Mouse (Mus musculus) MEL (cell line): ENCODE data around the gene Nhsl2. TPM values are rescaled to one million over a fixed set of nuclear protein-coding genes. Genes with fewer than 3 reads are reported as not detected.

Source experiments
- DNase-seq: peaks from one replicate; pipeline ENCODE4 v3.0.0; 2011; ENCODE audit warnings: low read depth, low spot score
- H3K27ac ChIP-seq: 2 replicates; pipeline ENCODE4 v1.5.1; 2012; ENCODE audit warnings: low read depth, mild to moderate bottlenecking, control low read depth, low read length, moderate library complexity; ENCODE audit not compliant: control insufficient read depth
- H3K27me3 ChIP-seq, 2 experiments: fragments of 150-350 bp in 1 of 2; sonication (generic) in 1 of 2; 2 replicates each; pipeline ENCODE4 v1.6.1; 2012; ENCODE audit warnings: low read length in 2 of 2, mild to moderate bottlenecking in 2 of 2, improper control_type of control experiment in 1 of 2, moderate library complexity in 1 of 2; ENCODE audit not compliant: insufficient read depth in 2 of 2, control insufficient read depth in 1 of 2
- H3K36me3 ChIP-seq, 2 experiments: 2 replicates each; pipeline ENCODE4 v1.6.1; 2012 to 2014; ENCODE audit warnings: low read length in 2 of 2, improper control_type of control experiment in 1 of 2, inconsistent platforms in 1 of 2, mild to moderate bottlenecking in 1 of 2; ENCODE audit not compliant: insufficient read depth in 2 of 2, control insufficient read depth in 1 of 2
- H3K4me1 ChIP-seq, 2 experiments: fragments of 150-350 bp in 1 of 2; sonication (generic) in 1 of 2; 2 replicates each; pipeline ENCODE4 v1.6.1; 2012; ENCODE audit warnings: low read length in 2 of 2, improper control_type of control experiment in 1 of 2, mild to moderate bottlenecking in 1 of 2; ENCODE audit not compliant: insufficient read depth in 2 of 2, control insufficient read depth in 1 of 2
- H3K4me3 ChIP-seq, 2 experiments: fragments of 150-350 bp in 1 of 2; sonication (generic) in 1 of 2; 2 replicates each; pipeline ENCODE4 v1.5.1; 2012; ENCODE audit warnings: low read depth in 2 of 2, low read length in 2 of 2, mild to moderate bottlenecking in 2 of 2, moderate library complexity in 2 of 2, control low read depth in 1 of 2, improper control_type of control experiment in 1 of 2; ENCODE audit not compliant: control insufficient read depth in 1 of 2, insufficient read depth in 1 of 2
- H3K79me2 ChIP-seq: 2 replicates; pipeline ENCODE4 v1.6.1; 2012; ENCODE audit warnings: mild to moderate bottlenecking, low read length, moderate library complexity; ENCODE audit not compliant: control insufficient read depth, poor library complexity, insufficient read depth
- H3K9ac ChIP-seq: 2 replicates; pipeline ENCODE4 v1.6.1; 2012; ENCODE audit warnings: low read depth, mild to moderate bottlenecking, control low read depth, low read length, moderate library complexity; ENCODE audit not compliant: control insufficient read depth, poor library complexity, severe bottlenecking
- H3K9me3 ChIP-seq: fragments of 150-350 bp; sonication (generic); replicated peaks from 2 replicates; pipeline ENCODE4 v1.6.1; 2012; ENCODE audit warnings: mild to moderate bottlenecking, low read length, improper control_type of control experiment, moderate library complexity; ENCODE audit not compliant: insufficient read depth
- BHLHE40 ChIP-seq: IDR thresholded peaks from 2 replicates; pipeline ENCODE4 v1.6.1; 2012; ENCODE audit warnings: low read depth, mild to moderate bottlenecking, inconsistent platforms, low read length, improper control_type of control experiment, borderline replicate concordance
- CHD1 ChIP-seq: IDR thresholded peaks from 2 replicates; pipeline ENCODE4 v1.6.1; 2012; ENCODE audit warnings: low read depth, mild to moderate bottlenecking, inconsistent platforms, low read length, improper control_type of control experiment
- CHD2 ChIP-seq: IDR thresholded peaks from 2 replicates; pipeline ENCODE4 v1.6.1; 2011; ENCODE audit warnings: low read length, improper control_type of control experiment
- EP300 ChIP-seq, 2 experiments: IDR thresholded peaks; 2 replicates each; pipeline ENCODE4 v1.6.1; 2011; ENCODE audit warnings: improper control_type of control experiment in 2 of 2, low read length in 2 of 2, low read depth in 1 of 2, mild to moderate bottlenecking in 1 of 2
- GABPA ChIP-seq: IDR thresholded peaks from 2 replicates; pipeline ENCODE4 v1.6.1; 2012; ENCODE audit warnings: low read depth, mild to moderate bottlenecking, inconsistent platforms, low read length, improper control_type of control experiment, moderate library complexity
- GATA1 ChIP-seq: IDR thresholded peaks from 2 replicates; pipeline ENCODE4 v1.6.1; 2011; ENCODE audit warnings: low read depth, low read length, improper control_type of control experiment
- HCFC1 ChIP-seq: IDR thresholded peaks from 2 replicates; pipeline ENCODE4 v1.6.1; 2012; ENCODE audit warnings: low read depth, mild to moderate bottlenecking, inconsistent platforms, low read length, improper control_type of control experiment, moderate library complexity
- KAT2A ChIP-seq: conservative IDR thresholded peaks from 2 replicates; pipeline ENCODE4 v1.6.1; 2012; ENCODE audit warnings: low read depth, low read length, improper control_type of control experiment, inconsistent platforms
- MAX ChIP-seq: IDR thresholded peaks from 2 replicates; pipeline ENCODE4 v1.6.1; 2011; ENCODE audit warnings: low read length, improper control_type of control experiment
- MEF2A ChIP-seq: IDR thresholded peaks from 2 replicates; pipeline ENCODE4 v1.6.1; 2014; ENCODE audit warnings: low read depth, mild to moderate bottlenecking, inconsistent platforms, low read length, improper control_type of control experiment; ENCODE audit not compliant: poor library complexity, insufficient replicate concordance, severe bottlenecking; ENCODE audit errors: extremely low read depth
- MXI1 ChIP-seq: IDR thresholded peaks from 2 replicates; pipeline ENCODE4 v1.6.1; 2011; ENCODE audit warnings: mild to moderate bottlenecking, low read depth, low read length, improper control_type of control experiment
- MYB ChIP-seq: IDR thresholded peaks from 2 replicates; pipeline ENCODE4 v1.6.1; 2011; ENCODE audit warnings: mild to moderate bottlenecking, low read depth, low read length, improper control_type of control experiment
- POLR2A ChIP-seq, 2 experiments: IDR thresholded peaks; 2 replicates each; pipeline ENCODE4 v1.6.1; 2011 to 2012; ENCODE audit warnings: low read length in 2 of 2, mild to moderate bottlenecking in 2 of 2, control low read depth in 1 of 2, improper control_type of control experiment in 1 of 2, low read depth in 1 of 2, moderate library complexity in 1 of 2; ENCODE audit not compliant: control insufficient read depth in 1 of 2, insufficient read depth in 1 of 2, poor library complexity in 1 of 2
- POLR2AphosphoS2 ChIP-seq: IDR thresholded peaks from 2 replicates; pipeline ENCODE4 v1.6.1; 2011; ENCODE audit warnings: low read length, improper control_type of control experiment
- RAD21 ChIP-seq: IDR thresholded peaks from 2 replicates; pipeline ENCODE4 v1.6.1; 2011; ENCODE audit warnings: mild to moderate bottlenecking, low read depth, low read length, improper control_type of control experiment
- SMC3 ChIP-seq: IDR thresholded peaks from 2 replicates; pipeline ENCODE4 v1.6.1; 2011; ENCODE audit warnings: low read depth, low read length, improper control_type of control experiment
- TBP ChIP-seq: IDR thresholded peaks from 2 replicates; pipeline ENCODE4 v1.8.0; 2011; ENCODE audit warnings: low read depth, low read length, improper control_type of control experiment
- TCF12 ChIP-seq: IDR thresholded peaks from 2 replicates; pipeline ENCODE4 v1.6.1; 2014; ENCODE audit warnings: low read depth, mild to moderate bottlenecking, inconsistent platforms, low read length, improper control_type of control experiment, moderate library complexity
- UBTF ChIP-seq: IDR thresholded peaks from 2 replicates; pipeline ENCODE4 v1.6.1; 2012; ENCODE audit warnings: low read depth, mild to moderate bottlenecking, inconsistent platforms, low read length, improper control_type of control experiment, moderate library complexity, borderline replicate concordance; ENCODE audit not compliant: insufficient read depth
- ZC3H11A ChIP-seq: IDR thresholded peaks from 2 replicates; pipeline ENCODE4 v1.6.1; 2012; ENCODE audit warnings: low read depth, mild to moderate bottlenecking, inconsistent platforms, low read length, improper control_type of control experiment
- ZMIZ1 ChIP-seq: IDR thresholded peaks from 2 replicates; pipeline ENCODE4 v1.6.1; 2012; ENCODE audit warnings: low read depth, mild to moderate bottlenecking, inconsistent platforms, low read length, improper control_type of control experiment, moderate library complexity
- polyA plus RNA-seq, 2 experiments: library from polyadenylated mRNA; stranded (reverse) in 1 of 2; unstranded in 1 of 2; fragments of >175 nt in 1 of 2; fragments of >200 nt in 1 of 2; gene quantifications; 2 replicates each; pipeline versions ENCODE4 v1.2.1 to v1.2.4; 2012; ENCODE audit warnings: low replicate concordance in 2 of 2, low read depth in 1 of 2; ENCODE audit not compliant: insufficient read length in 2 of 2, insufficient read depth in 1 of 2, missing spikeins in 1 of 2
- total RNA-seq: library from RNA; depleted of rRNA; stranded (reverse); fragments of 300-350 nt; gene quantifications from 2 replicates; pipeline ENCODE4 v1.2.3, GENCODE M21; 2012

The Nhsl2 gene
- total and polyA plus RNA-seq, 3 experiments, result 0.01 to 0.23 TPM; not detected in 1

DNA sequence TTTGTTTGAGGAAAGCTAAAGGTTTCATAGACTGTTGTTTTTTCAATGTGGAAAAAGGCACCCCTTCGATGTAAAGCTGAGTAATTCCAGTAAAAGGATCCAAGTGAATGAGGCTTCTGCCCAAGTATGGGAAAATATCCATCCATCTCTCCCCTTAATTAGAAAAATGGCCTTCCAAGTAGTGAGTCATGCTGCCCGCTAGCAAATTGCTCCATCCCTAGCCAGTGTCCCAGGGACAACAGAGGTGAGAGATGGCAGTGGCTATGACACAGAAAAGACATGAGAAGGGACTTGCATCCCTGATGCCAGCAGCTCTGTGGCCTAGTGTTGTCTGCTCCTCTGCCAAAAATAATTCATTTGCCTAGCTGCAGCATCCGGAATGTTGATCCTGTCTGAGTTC lies 114.5 kb downstream of the Nhsl2 start:
- no peak overlapping the region for H3K4me3 ChIP-seq
- H3K4me1 ChIP-seq, result no peaks in the 10 kb centered on the region
- no peak overlapping the region for H3K9ac ChIP-seq
- TF ChIP-seq MXI1 (no peak), BHLHE40 (no peak), MEF2A (no peak), EP300 (IDR thresholded peaks at IDR 0.05; ENCODE audit: low read depth in 1 of 2, low read length in 2 of 2) (no peak), CHD1 (no peak), ZMIZ1 (no peak)
- TF ChIP-seq, all 39 proteins: peak for 0
- Histone ChIP-seq H3K79me2 (no peaks in the 10 kb centered on the region), H3K27ac (no peak overlapping the region), H3K36me3 (no peaks in the 10 kb centered on the region), H3K27me3 (peaks cover 0 to 1% of the 10 kb centered on the region in 2 experiments), H3K9me3 (no peaks in the 10 kb centered on the region)
- no peak for DNase-seq

DNA sequence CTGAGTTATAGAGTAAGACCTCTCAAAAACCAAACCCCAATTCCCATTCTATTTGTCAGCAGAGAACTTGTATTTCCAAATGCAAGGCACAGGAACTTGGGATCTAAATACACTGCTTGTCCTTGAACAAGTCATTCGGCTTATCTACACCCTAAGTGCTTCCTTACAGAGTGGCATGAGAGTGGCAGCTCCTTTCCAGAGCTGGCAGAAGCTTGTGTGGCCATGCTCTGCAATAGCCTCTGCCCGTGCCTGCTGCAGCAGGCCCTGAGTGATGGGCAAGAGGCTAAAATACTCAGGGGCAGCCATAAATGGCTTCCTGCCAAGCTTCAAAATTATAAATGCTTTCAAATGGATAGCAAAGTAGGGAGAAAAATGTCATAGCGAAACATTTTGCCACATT lies 123.8 kb downstream of the Nhsl2 start:
- H3K4me3 ChIP-seq, result no peak overlapping the region
- H3K79me2 ChIP-seq, result no peaks in the 10 kb centered on the region
- TF ChIP-seq CHD1 (no peak), TBP (no peak), EP300 (IDR thresholded peaks at IDR 0.05; ENCODE audit: low read depth in 1 of 2, low read length in 2 of 2) (no peak), TCF12 (no peak), POLR2A (IDR thresholded peaks at IDR 0.05; ENCODE audit: control insufficient read depth in 1 of 2, insufficient read depth in 1 of 2, low read depth in 1 of 2, low read length in 2 of 2, poor library complexity in 1 of 2) (no peak), SMC3 (no peak), HCFC1 (no peak), MYB (no peak), ZC3H11A (no peak)
- H3K4me1 ChIP-seq, result no peaks in the 10 kb centered on the region
- no peaks in the 10 kb centered on the region; a peak in 1 of 4 replicates for H3K27me3 ChIP-seq
- no peak overlapping the region for H3K9ac ChIP-seq
- no peak overlapping the region for H3K27ac ChIP-seq
- DNase-seq, result no peak
- no peaks in the 10 kb centered on the region for H3K9me3 ChIP-seq
- no peaks in the 10 kb centered on the region for H3K36me3 ChIP-seq

GRCm38 (mm10) chrX:101976931-101977330 lies 127.7 kb downstream of the Nhsl2 start:
- no peak overlapping the region for H3K27ac ChIP-seq
- H3K4me3 ChIP-seq, result no peak overlapping the region
- H3K27me3 ChIP-seq, result no peaks in the 10 kb centered on the region; a peak in 1 of 4 replicates
- no peak for DNase-seq
- no peak overlapping the region for H3K9ac ChIP-seq
- TF ChIP-seq GATA1 (no peak), CHD2 (no peak), RAD21 (no peak), MYB (no peak), MEF2A (no peak), MAX (no peak), UBTF (no peak), TCF12 (no peak), KAT2A (no peak), GABPA (no peak), BHLHE40 (no peak), POLR2AphosphoS2 (no peak)
- no peaks in the 10 kb centered on the region for H3K9me3 ChIP-seq
- H3K4me1 ChIP-seq, result no peaks in the 10 kb centered on the region
- H3K36me3 ChIP-seq, result no peaks in the 10 kb centered on the region
- no peaks in the 10 kb centered on the region for H3K79me2 ChIP-seq
